Mouse (Mus musculus): ENCODE data around the gene Apoc1. TPM values are rescaled to one million over a fixed set of nuclear protein-coding genes. Genes with fewer than 3 reads are reported as not detected.
A peak's percentile ranks its signal among the peaks of the same experiment; 100 is the strongest.

Gene Apoc1
- polyA plus RNA-seq, 1 experiment from 2014 or later = 8.4 TPM

- Histone ChIP-seq H3K4me2 (replicated peaks; ENCODE audit: low read depth, low read length) (no peak overlapping the region), H3K4me1 (ENCODE audit: control insufficient read depth, insufficient read depth, low read length) (peaks cover 8% of the 10 kb centered on the region; the same call in 1 of the 2 replicates)
Observed at GRCm38 (mm10) chr7:19700299-19701068, 8.0 kb upstream of the Apoc1 start.

GRCm38 (mm10) chr7:19699827-19700148, 7.3 kb upstream of the Apoc1 start:
- peaks cover 11% of the 10 kb centered on the region; the same call in 1 of the 2 replicates for H3K4me1 ChIP-seq (ENCODE audit: control insufficient read depth, insufficient read depth, low read length)
- H3K4me2 ChIP-seq (replicated peaks; ENCODE audit: low read depth, low read length) = no peak overlapping the region
- peaks cover 29% of the 10 kb centered on the region for H3K36me3 ChIP-seq (ENCODE audit: control insufficient read depth, insufficient read depth, low read length)
- H3K27me3 ChIP-seq (ENCODE audit: control insufficient read depth, insufficient read depth, low read length) = no peaks in the 10 kb centered on the region
- no peak overlapping the region for H3K4me3 ChIP-seq (ENCODE audit: low read length)
- 71% methylated on average over 4 of the region's 4 CpGs for WGBS
- no peak overlapping the region for H3K27ac ChIP-seq (ENCODE audit: low read depth, low read length)
- no peak for ATAC-seq (ENCODE audit: low FRiP score, low TSS enrichment)
- no peaks in the 10 kb centered on the region for H3K9me3 ChIP-seq (ENCODE audit: control insufficient read depth, low read length)
- no peak overlapping the region for H3K9ac ChIP-seq (ENCODE audit: low read depth, low read length)

More at GRCm38 (mm10) chr7:19700299-19701068, 8.0 kb upstream of the Apoc1 start:
- Histone ChIP-seq H3K27ac (ENCODE audit: low read depth, low read length) (peak overlapping the region; percentile 30; the same call in 1 of the 2 replicates), H3K27me3 (ENCODE audit: control insufficient read depth, insufficient read depth, low read length) (no peaks in the 10 kb centered on the region), H3K9ac (ENCODE audit: low read depth, low read length) (peak overlapping the region; percentile 28; the same call in 1 of the 2 replicates), H3K4me3 (ENCODE audit: low read length) (no peak overlapping the region), H3K9me3 (ENCODE audit: control insufficient read depth, low read length) (no peaks in the 10 kb centered on the region), H3K36me3 (ENCODE audit: control insufficient read depth, insufficient read depth, low read length) (peaks cover 29% of the 10 kb centered on the region)
- 67% methylated on average over 12 of the region's 12 CpGs for WGBS
- no peak for ATAC-seq (ENCODE audit: low FRiP score, low TSS enrichment)

- peaks cover 12% of the 10 kb centered on the region; the same call in 1 of the 2 replicates for H3K4me1 ChIP-seq (ENCODE audit: control insufficient read depth, insufficient read depth, low read length)
- WGBS = 3% methylated on average over 20 of the region's 20 CpGs
- peak within 1 kb of the TSS; percentile 46 for H3K9ac ChIP-seq (ENCODE audit: low read depth, low read length)
- no peaks in the 10 kb centered on the region for H3K27me3 ChIP-seq (ENCODE audit: control insufficient read depth, insufficient read depth, low read length)
- H3K9me3 ChIP-seq (ENCODE audit: control insufficient read depth, low read length) = no peaks in the 10 kb centered on the region
- H3K4me2 ChIP-seq (replicated peaks; ENCODE audit: low read depth, low read length) = peak within 1 kb of the TSS; percentile 60
- peaks cover 24% of the 10 kb centered on the region for H3K36me3 ChIP-seq (ENCODE audit: control insufficient read depth, insufficient read depth, low read length)
- ATAC-seq (ENCODE audit: low FRiP score, low TSS enrichment) = peak; percentile 36
- peak within 1 kb of the TSS; percentile 21 for H3K4me3 ChIP-seq (ENCODE audit: low read length)
- 0 out of 2 replicates have a peak within 1 kb of the TSS, but pooled peaks have one; percentile 6 for H3K27ac ChIP-seq (ENCODE audit: low read depth, low read length)
Observed at GRCm38 (mm10) chr7:19698907-19699826, 6.7 kb upstream of the Apoc1 start, which contains the start of gene Apoe. Apoe (minus strand) TSS chr7:19699188.

- H3K27ac ChIP-seq (ENCODE audit: low read depth, low read length) = 0 out of 2 replicates have a peak overlapping the region, but pooled peaks have one; percentile 6
- H3K4me1 ChIP-seq (ENCODE audit: control insufficient read depth, insufficient read depth, low read length) = peaks cover 16% of the 10 kb centered on the region; the same call in 1 of the 2 replicates
- ATAC-seq (ENCODE audit: low FRiP score, low TSS enrichment) = peak; percentile 8; the same call in 1 of the 2 replicates
- peak overlapping the region; percentile 60 for H3K4me2 ChIP-seq (replicated peaks; ENCODE audit: low read depth, low read length)
- 1% methylated on average over 28 of the region's 28 CpGs for WGBS
- no peaks in the 10 kb centered on the region for H3K9me3 ChIP-seq (ENCODE audit: control insufficient read depth, low read length)
- peak overlapping the region; percentile 21 for H3K4me3 ChIP-seq (ENCODE audit: low read length)
- H3K9ac ChIP-seq (ENCODE audit: low read depth, low read length) = peak overlapping the region; percentile 46
- H3K36me3 ChIP-seq (ENCODE audit: control insufficient read depth, insufficient read depth, low read length) = peaks cover 16% of the 10 kb centered on the region
- H3K27me3 ChIP-seq (ENCODE audit: control insufficient read depth, insufficient read depth, low read length) = no peaks in the 10 kb centered on the region
Observed at GRCm38 (mm10) chr7:19697949-19698906, 5.8 kb upstream of the Apoc1 start.

- WGBS = 97% methylated on average over 34 of the region's 34 CpGs
- no peak overlapping the region for H3K4me3 ChIP-seq (ENCODE audit: low read length)
- H3K9ac ChIP-seq (ENCODE audit: low read depth, low read length) = no peak overlapping the region
- ATAC-seq (ENCODE audit: low FRiP score, low TSS enrichment) = no peak
- H3K9me3 ChIP-seq (ENCODE audit: control insufficient read depth, low read length) = no peaks in the 10 kb centered on the region
- H3K4me2 ChIP-seq (replicated peaks; ENCODE audit: low read depth, low read length) = no peak overlapping the region
- no peaks in the 10 kb centered on the region for H3K27me3 ChIP-seq (ENCODE audit: control insufficient read depth, insufficient read depth, low read length)
- H3K36me3 ChIP-seq (ENCODE audit: control insufficient read depth, insufficient read depth, low read length) = no peaks in the 10 kb centered on the region
- peaks cover 23% of the 10 kb centered on the region; the same call in 1 of the 2 replicates for H3K4me1 ChIP-seq (ENCODE audit: control insufficient read depth, insufficient read depth, low read length)
- H3K27ac ChIP-seq (ENCODE audit: low read depth, low read length) = no peak overlapping the region
Observed at GRCm38 (mm10) chr7:19696336-19696873, 3.9 kb upstream of the Apoc1 start.

- Histone ChIP-seq H3K27ac (ENCODE audit: low read depth, low read length) (no peak overlapping the region), H3K36me3 (ENCODE audit: control insufficient read depth, insufficient read depth, low read length) (no peaks in the 10 kb centered on the region), H3K9me3 (ENCODE audit: control insufficient read depth, low read length) (no peaks in the 10 kb centered on the region), H3K9ac (ENCODE audit: low read depth, low read length) (no peak overlapping the region), H3K4me2 (replicated peaks; ENCODE audit: low read depth, low read length) (no peak overlapping the region), H3K4me3 (ENCODE audit: low read length) (no peak overlapping the region), H3K27me3 (ENCODE audit: control insufficient read depth, insufficient read depth, low read length) (no peaks in the 10 kb centered on the region), H3K4me1 (ENCODE audit: control insufficient read depth, insufficient read depth, low read length) (peaks cover 23% of the 10 kb centered on the region; the same call in 1 of the 2 replicates)
- no peak for ATAC-seq (ENCODE audit: low FRiP score, low TSS enrichment)
- 89% methylated on average over 6 of the region's 6 CpGs for WGBS
Observed at GRCm38 (mm10) chr7:19695881-19696280, 3.4 kb upstream of the Apoc1 start.

- Histone ChIP-seq H3K4me1 (ENCODE audit: control insufficient read depth, insufficient read depth, low read length) (peaks cover 23% of the 10 kb centered on the region; the same call in 1 of the 2 replicates), H3K27me3 (ENCODE audit: control insufficient read depth, insufficient read depth, low read length) (no peaks in the 10 kb centered on the region), H3K9ac (ENCODE audit: low read depth, low read length) (no peak overlapping the region), H3K4me3 (ENCODE audit: low read length) (no peak overlapping the region), H3K27ac (ENCODE audit: low read depth, low read length) (peak overlapping the region; percentile 39; the same call in 1 of the 2 replicates), H3K4me2 (replicated peaks; ENCODE audit: low read depth, low read length) (no peak overlapping the region), H3K9me3 (ENCODE audit: control insufficient read depth, low read length) (no peaks in the 10 kb centered on the region), H3K36me3 (ENCODE audit: control insufficient read depth, insufficient read depth, low read length) (no peaks in the 10 kb centered on the region)
- 37% methylated on average over 8 of the region's 8 CpGs for WGBS
- ATAC-seq (ENCODE audit: low FRiP score, low TSS enrichment) = no peak
Observed at GRCm38 (mm10) chr7:19695213-19695594, 2.7 kb upstream of the Apoc1 start.

All from kidney, embryonic 14.5 days (tissue).